Mouse (Mus musculus): ENCODE results near the gene Fahd1. TPM values are rescaled to one million over a fixed set of nuclear protein-coding genes. Genes with fewer than 3 reads are reported as not detected.

Gene Fahd1
- polyA plus RNA-seq, 1 experiment from 2014 or later = 77.1 TPM

DNA sequence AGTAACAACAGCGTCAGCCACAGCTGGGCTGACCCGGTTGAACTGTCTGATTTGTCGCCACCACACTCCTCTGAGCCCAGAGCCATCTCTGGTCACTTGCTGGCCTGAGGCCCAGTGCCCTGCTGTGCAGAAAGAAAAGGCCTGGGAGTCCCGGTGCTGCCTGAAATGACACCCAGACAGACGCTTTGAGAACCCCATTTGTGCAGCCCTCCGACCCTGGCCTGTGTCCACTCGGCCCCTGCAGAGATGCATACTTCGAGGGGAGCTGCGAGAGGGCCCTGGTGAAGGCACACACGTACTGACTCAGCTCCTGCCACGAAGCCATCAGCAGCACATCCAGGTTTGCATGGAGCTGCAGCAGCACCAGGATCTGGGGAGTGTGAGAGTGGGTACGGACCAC is 42.6 kb upstream of the Fahd1 start:
- ATAC-seq = no peak
- Histone ChIP-seq H3K4me3 (replicated peaks) (no peak overlapping the region), H3K9me3 (no peaks in the 10 kb centered on the region), H3K4me2 (replicated peaks) (no peak overlapping the region), H3K4me1 (replicated peaks) (peaks cover 30% of the 10 kb centered on the region), H3K27me3 (replicated peaks) (no peaks in the 10 kb centered on the region), H3K36me3 (peaks cover 32% of the 10 kb centered on the region), H3K9ac (no peak overlapping the region), H3K27ac (no peak overlapping the region)
- 92% methylated on average over 12 of the region's 12 CpGs for WGBS

DNA sequence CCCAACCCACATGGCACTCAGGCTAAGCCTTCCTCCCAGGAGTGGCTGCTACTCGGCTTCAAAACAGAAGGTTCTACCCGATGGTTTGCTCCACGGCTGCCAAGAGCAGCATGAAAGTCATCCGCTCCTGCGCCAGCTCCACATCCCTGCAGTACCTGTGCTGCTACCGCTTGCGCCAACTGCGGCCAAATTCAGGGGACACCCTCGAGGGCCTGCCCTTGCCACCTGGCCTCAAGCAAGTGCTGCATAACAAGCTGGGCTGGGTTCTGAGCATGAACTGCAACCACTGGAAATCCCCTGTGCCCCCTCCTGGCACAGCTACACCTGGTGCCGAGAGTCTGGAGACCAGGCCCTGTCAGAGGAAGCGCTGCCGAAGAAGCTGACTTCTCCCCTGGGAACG is 41.2 kb upstream of the Fahd1 start:
- H3K27me3 ChIP-seq (replicated peaks) = no peaks in the 10 kb centered on the region
- no peak for ATAC-seq
- no peaks in the 10 kb centered on the region for H3K9me3 ChIP-seq
- H3K4me3 ChIP-seq (replicated peaks) = no peak overlapping the region
- H3K36me3 ChIP-seq = peaks cover 29% of the 10 kb centered on the region
- H3K4me2 ChIP-seq (replicated peaks) = no peak overlapping the region
- H3K9ac ChIP-seq = no peak overlapping the region
- no peak overlapping the region for H3K27ac ChIP-seq
- WGBS = 86% methylated on average over 13 of the region's 13 CpGs
- H3K4me1 ChIP-seq (replicated peaks) = peaks cover 28% of the 10 kb centered on the region

DNA sequence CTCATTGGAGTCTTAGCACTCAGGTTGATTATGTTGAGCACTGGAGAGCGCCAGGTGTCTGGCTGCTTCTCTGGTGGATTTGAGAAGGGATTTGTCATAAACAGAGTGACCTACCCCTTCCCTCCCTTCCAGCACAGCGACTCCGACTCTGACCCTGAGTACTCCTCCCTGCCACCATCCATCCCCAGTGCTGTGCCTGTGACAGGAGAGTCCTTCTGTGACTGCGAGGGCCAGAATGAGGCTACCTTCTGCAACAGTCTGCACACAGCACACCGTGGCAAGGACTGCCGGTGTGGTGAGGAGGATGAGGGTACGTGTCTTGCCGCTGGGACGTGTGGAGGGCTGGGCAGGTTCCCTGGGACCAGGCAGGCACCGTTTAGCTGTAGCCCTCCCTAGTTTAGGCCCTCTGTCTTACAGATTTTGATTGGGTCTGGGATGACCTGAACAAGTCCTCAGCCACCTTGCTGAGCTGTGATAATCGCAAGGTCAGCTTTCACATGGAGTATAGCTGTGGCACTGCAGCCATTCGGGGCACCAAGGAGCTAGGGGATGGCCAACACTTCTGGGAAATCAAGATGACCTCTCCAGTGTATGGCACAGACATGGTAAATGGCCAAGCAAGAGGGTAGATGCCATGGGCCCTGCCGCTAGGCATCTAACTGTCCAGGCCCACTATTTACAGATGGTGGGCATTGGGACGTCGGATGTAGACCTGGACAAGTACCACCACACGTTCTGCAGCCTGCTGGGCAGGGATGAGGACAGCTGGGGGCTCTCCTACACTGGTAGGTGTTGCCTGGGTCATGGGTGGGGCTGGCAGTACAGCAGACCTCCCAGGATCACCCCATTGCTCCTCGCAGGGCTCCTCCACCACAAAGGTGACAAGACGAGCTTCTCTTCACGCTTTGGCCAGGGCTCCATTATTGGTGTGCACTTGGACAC is 40.3 kb upstream of the Fahd1 start:
- Histone ChIP-seq H3K4me2 (replicated peaks) (no peak overlapping the region), H3K27ac (no peak overlapping the region), H3K9me3 (no peaks in the 10 kb centered on the region), H3K9ac (no peak overlapping the region), H3K36me3 (peaks cover 29% of the 10 kb centered on the region), H3K4me3 (replicated peaks) (no peak overlapping the region), H3K27me3 (replicated peaks) (no peaks in the 10 kb centered on the region), H3K4me1 (replicated peaks) (peaks cover 24% of the 10 kb centered on the region)
- 86% methylated on average over 19 of the region's 19 CpGs for WGBS
- no peak for ATAC-seq

- H3K9ac ChIP-seq = no peak overlapping the region
- WGBS = 86% methylated on average over 3 of the region's 3 CpGs
- no peaks in the 10 kb centered on the region for H3K9me3 ChIP-seq
- no peaks in the 10 kb centered on the region for H3K27me3 ChIP-seq (replicated peaks)
- peaks cover 25% of the 10 kb centered on the region for H3K4me1 ChIP-seq (replicated peaks)
- no peak overlapping the region for H3K27ac ChIP-seq
- ATAC-seq = no peak
- H3K36me3 ChIP-seq = peaks cover 29% of the 10 kb centered on the region
- H3K4me3 ChIP-seq (replicated peaks) = no peak overlapping the region
- no peak overlapping the region for H3K4me2 ChIP-seq (replicated peaks)
Measured at GRCm38 (mm10) chr17:24888862-24889261, 38.7 kb upstream of the Fahd1 start.

DNA sequence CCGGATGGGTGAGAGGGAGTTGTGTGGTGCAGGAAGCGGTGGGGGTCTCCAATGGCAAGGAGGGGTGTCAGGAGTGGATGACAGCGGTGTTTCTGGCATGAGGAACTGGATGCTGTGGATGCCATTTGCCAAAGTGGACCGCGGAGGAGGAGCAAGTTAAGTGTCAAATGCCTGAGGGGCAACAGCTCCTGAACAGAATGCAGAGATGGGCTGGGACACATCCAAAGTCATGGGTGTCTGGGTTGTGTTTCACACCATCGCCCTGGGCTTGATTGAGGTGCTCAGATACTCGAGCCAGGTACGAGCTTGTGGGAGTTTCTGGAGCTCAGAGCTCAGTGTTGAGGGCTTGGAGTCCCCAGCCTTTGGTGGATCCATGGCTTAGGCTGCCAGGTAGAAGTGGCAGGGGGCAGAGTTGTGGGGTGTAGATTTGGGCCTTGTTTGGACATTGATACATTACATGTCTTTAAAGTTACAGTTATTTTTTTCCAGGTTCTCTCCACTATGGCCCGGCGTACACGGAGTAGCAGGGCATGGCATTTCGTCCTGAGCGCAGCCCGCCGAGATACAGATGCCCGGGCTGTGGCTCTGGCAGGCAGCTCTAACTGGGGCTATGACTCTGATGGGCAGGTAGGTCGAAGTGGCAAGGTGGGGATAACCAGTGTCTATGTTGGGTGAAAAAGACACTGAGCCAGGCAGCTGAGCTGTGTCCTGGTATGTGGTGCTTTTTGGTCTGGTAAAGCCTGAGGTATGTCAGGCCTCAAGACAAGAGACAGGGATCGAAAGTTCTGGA is 37.3 kb upstream of the Fahd1 start:
- H3K9me3 ChIP-seq = no peaks in the 10 kb centered on the region
- H3K4me3 ChIP-seq (replicated peaks) = peak overlapping the region; percentile 97
- H3K9ac ChIP-seq = peak overlapping the region; percentile 88
- WGBS = 57% methylated on average over 18 of the region's 18 CpGs
- ATAC-seq = no peak
- peak overlapping the region; percentile 88 for H3K4me2 ChIP-seq (replicated peaks)
- peaks cover 22% of the 10 kb centered on the region for H3K4me1 ChIP-seq (replicated peaks)
- peaks cover 23% of the 10 kb centered on the region for H3K36me3 ChIP-seq
- H3K27ac ChIP-seq = no peak overlapping the region
- H3K27me3 ChIP-seq (replicated peaks) = no peaks in the 10 kb centered on the region

DNA sequence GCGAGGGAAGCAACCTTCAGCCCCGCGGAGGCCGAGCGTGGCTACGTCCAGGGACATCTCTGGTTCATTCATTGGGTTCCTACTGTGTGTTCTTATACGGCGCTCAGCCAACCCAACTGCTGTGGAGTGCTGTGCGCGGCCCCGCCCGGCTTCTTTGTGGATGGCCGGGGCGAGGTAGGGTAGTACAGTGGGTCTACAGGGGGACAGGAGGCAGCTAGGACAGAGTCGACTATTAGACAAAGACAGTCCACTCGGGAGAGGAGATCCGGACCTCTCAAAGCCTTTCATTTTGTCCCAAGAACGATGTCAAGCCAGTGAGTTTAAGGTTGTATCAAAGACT is 36.7 kb upstream of the Fahd1 start:
- Histone ChIP-seq H3K4me2 (replicated peaks) (peak overlapping the region; percentile 88), H3K4me1 (replicated peaks) (peaks cover 22% of the 10 kb centered on the region), H3K9ac (peak overlapping the region; percentile 88), H3K27ac (peak overlapping the region; percentile 59; the same call in 1 of the 2 replicates), H3K27me3 (replicated peaks) (no peaks in the 10 kb centered on the region), H3K36me3 (peaks cover 18% of the 10 kb centered on the region), H3K4me3 (replicated peaks) (peak overlapping the region; percentile 97), H3K9me3 (no peaks in the 10 kb centered on the region)
- 2% methylated on average over 18 of the region's 18 CpGs for WGBS
- ATAC-seq = no peak; the same call in none of the 2 replicates

DNA sequence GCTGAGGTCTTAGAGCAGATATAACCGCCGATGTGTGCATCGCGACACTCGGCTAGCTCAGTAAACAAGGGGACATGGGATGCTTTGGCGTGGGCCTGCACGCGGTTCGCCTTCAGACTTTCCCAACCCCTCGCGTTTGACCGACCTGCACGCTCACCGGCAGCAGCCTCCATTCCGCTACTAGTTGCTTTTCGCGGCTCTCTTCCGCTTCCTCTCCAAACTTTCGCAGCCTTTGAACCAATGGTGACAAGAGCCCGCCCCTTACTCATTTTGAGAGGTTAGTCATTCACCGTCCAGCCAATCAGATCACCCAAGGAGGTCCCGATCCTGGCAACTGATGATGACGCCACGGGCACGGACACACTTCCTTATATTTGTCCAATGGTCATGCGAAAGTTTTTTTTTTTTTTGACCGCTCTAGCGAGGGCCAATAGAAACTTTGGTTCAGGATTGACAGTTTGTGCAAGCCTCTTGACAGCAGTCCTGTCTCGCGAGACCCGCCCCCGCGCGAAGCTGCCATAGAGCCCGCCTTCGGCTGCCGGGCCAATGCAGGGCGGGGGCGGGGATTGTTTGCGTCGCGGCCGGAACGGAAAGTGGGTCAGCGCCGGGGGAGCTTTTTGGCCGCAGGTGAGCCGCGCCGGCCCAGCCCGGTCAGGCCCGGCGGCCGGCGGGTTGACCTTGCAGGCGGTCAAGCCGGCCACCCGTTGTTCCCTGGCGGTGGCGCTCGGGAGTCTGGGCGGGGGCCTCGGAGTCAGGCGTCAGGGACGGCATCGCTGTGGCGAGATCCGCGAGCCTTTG is 36.2 kb upstream of the Fahd1 start, which contains the start of the genes Nubp2 and Spsb3:
TSS of gene Nubp2 (minus strand) at position 216 of the 798 bp plus-strand sequence.
TSS of gene Spsb3 (plus strand) at position 510 of the 798 bp plus-strand sequence.
- WGBS = under 1% methylated on average over 69 of the region's 69 CpGs
- H3K27me3 ChIP-seq (replicated peaks) = no peaks in the 10 kb centered on the region

DNA sequence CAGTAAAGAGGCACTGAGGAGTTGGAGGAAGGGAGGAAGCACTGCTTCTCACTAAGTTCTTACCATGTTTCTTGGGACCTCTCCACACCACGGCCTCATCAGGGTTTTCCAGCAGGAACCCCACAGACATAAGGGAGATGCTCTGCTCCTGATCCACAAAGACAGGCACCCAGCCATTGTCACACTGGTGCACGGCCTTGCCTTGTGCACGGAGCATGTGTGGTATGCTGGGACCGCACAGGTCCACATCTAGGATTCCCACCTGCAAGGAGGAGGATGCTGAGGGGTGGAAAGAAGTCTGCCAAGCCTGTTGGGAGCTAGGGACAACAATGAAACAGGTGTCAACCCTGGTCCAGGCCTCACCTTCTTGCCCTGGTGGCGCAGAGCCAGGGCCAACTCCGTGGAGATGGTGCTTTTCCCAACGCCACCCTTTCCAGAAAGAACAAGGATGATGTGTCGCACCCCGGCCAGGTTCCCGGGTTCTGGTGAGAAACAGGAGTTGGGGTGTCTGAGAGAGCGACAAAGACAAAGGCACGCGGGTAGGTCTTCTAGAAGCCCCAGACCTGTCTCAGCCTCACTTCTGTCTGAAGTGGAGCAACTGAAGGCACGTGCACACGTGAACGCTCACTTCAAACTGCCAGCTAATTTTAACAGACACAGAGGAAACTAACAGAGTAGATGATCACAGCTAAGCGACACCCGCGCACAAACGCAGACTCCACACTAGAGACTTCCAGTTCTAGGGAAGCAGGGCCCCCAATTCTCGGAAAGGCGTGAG is 35.4 kb upstream of the Fahd1 start:
- H3K4me2 ChIP-seq (replicated peaks) = peak overlapping the region; percentile 87
- peak overlapping the region; percentile 66 for H3K9ac ChIP-seq
- H3K4me3 ChIP-seq (replicated peaks) = peak overlapping the region; percentile 81
- H3K27me3 ChIP-seq (replicated peaks) = no peaks in the 10 kb centered on the region
- H3K36me3 ChIP-seq = peaks cover 9% of the 10 kb centered on the region; the same call in 1 of the 2 replicates
- 25% methylated on average over 22 of the region's 22 CpGs for WGBS
- ATAC-seq = no peak
- H3K4me1 ChIP-seq (replicated peaks) = peaks cover 22% of the 10 kb centered on the region
- no peaks in the 10 kb centered on the region for H3K9me3 ChIP-seq
- no peak overlapping the region for H3K27ac ChIP-seq

More for the DNA sequence above, 36.2 kb upstream of the Fahd1 start, which contains the start of the genes Nubp2 and Spsb3:
- peak within 1 kb of the TSS; percentile 88 for H3K4me2 ChIP-seq (replicated peaks)
- H3K27ac ChIP-seq = peak within 1 kb of the TSS; percentile 59; the same call in 1 of the 2 replicates
- ATAC-seq = peak; percentile 99
- peak within 1 kb of the TSS; percentile 97 for H3K4me3 ChIP-seq (replicated peaks)
- H3K4me1 ChIP-seq (replicated peaks) = peaks cover 22% of the 10 kb centered on the region
- peaks cover 17% of the 10 kb centered on the region for H3K36me3 ChIP-seq
- H3K9me3 ChIP-seq = no peaks in the 10 kb centered on the region
- peak within 1 kb of the TSS; percentile 88 for H3K9ac ChIP-seq

DNA sequence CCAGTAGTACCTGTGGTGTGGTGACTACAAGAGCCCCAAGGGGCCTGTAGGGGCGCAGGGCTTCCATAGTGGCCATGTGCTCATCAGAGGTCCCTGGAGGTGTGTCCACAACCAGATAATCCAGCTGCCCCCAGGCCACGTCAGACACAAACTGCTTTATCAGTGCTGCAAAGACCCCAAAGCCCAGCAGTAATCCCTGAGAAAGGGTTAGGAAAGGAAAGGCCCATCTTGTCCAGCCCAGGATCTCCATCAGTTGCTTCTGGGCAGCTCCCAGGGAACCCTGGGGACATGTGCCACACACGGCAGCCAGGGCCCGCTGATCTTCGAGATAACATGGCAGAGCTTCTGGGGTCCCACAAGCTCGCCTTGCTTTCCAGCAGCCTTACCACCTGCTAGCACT is 34.2 kb upstream of the Fahd1 start:
- ATAC-seq = no peak
- Histone ChIP-seq H3K9me3 (no peaks in the 10 kb centered on the region), H3K27ac (no peak overlapping the region), H3K4me3 (replicated peaks) (no peak overlapping the region), H3K27me3 (replicated peaks) (no peaks in the 10 kb centered on the region), H3K36me3 (peaks cover 5% of the 10 kb centered on the region; the same call in 1 of the 2 replicates), H3K9ac (no peak overlapping the region), H3K4me1 (replicated peaks) (peaks cover 22% of the 10 kb centered on the region), H3K4me2 (replicated peaks) (no peak overlapping the region)
- WGBS = 86% methylated on average over 6 of the region's 6 CpGs

- no peak overlapping the region for H3K27ac ChIP-seq
- no peak for ATAC-seq
- H3K9ac ChIP-seq = no peak overlapping the region
- H3K9me3 ChIP-seq = no peaks in the 10 kb centered on the region
- WGBS = 45% methylated on average over 7 of the region's 7 CpGs
- no peak overlapping the region for H3K4me2 ChIP-seq (replicated peaks)
- H3K4me1 ChIP-seq (replicated peaks) = peaks cover 18% of the 10 kb centered on the region
- H3K27me3 ChIP-seq (replicated peaks) = no peaks in the 10 kb centered on the region
- peaks cover 5% of the 10 kb centered on the region; the same call in 1 of the 2 replicates for H3K36me3 ChIP-seq
- no peak overlapping the region for H3K4me3 ChIP-seq (replicated peaks)
Measured at GRCm38 (mm10) chr17:24881738-24882440, 31.7 kb upstream of the Fahd1 start.
